Mouse (Mus musculus): Measurements from ENCODE around the gene Cacng3.

DNA sequence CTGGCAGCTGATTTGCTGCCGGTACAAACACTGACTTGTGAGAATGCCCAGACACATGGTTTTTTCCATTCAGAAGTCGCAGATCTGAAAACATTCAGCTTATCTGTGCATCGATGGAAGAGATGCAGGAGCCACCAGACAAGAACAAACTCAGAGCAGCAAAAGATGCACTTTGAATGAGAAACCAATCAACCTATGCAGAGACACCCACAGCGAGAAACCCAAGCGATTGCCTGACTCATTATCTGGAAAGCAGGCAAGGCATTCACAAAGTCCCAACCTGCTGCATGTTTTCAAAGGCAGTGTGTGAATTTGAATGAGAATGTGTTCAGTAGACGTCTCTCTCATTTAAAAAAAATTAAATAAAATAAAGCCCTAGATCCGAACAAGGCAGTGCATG lies 4.9 kb downstream of the Cacng3 start:
- TF ChIP-seq CTCF (IDR thresholded peaks at IDR 0.05; ENCODE audit: control insufficient read depth, insufficient read depth, insufficient replicate concordance, low read depth, low read length), result no peak
- TF ChIP-seq POLR2A (IDR thresholded peaks at IDR 0.05; ENCODE audit: control insufficient read depth, low read depth, low read length), result no peak
